Mouse (Mus musculus) lung, adult 2 months (tissue): ENCODE measurements around the gene Gm42906.

Experiments
- CTCF ChIP-seq: fragments of 200-500 bp; IDR thresholded peaks from 2 replicates; pipeline ENCODE4 v1.5.1; 2011; ENCODE audit warnings: mild to moderate bottlenecking, low read length, control low read depth; ENCODE audit not compliant: insufficient read depth
- POLR2A ChIP-seq: fragments of 200-500 bp; IDR thresholded peaks from 2 replicates; pipeline ENCODE4 v1.6.1; 2011; ENCODE audit warnings: low read depth, mild to moderate bottlenecking, control low read depth, low read length, borderline replicate concordance; ENCODE audit errors: extremely low read depth

GRCm38 (mm10) chr5:151245571-151245970 lies 182.4 kb downstream of the Gm42906 start:
- TF ChIP-seq CTCF (no peak), POLR2A (no peak)
